Mouse (Mus musculus): ENCODE measurements at regions not wholly inside any gene's neighbourhood (a gene's known extent, or its start where the extent isn't known, plus 50 kb on each side); places are given as distances from the start of the nearest gene placed in this dataset.

- intact Hi-C loops (cut with DNase I), result no loop called here
- no peak for DNase-seq
- TF ChIP-seq CTCF (IDR thresholded peaks at IDR 0.05), result no peak
- no peak overlapping the region for H3K4me3 ChIP-seq
- H3K27ac ChIP-seq, result no peak overlapping the region
Measured at GRCm38 (mm10) chr4:97344335-97344734, 161.4 kb upstream of the Gm10192 start.

DNA sequence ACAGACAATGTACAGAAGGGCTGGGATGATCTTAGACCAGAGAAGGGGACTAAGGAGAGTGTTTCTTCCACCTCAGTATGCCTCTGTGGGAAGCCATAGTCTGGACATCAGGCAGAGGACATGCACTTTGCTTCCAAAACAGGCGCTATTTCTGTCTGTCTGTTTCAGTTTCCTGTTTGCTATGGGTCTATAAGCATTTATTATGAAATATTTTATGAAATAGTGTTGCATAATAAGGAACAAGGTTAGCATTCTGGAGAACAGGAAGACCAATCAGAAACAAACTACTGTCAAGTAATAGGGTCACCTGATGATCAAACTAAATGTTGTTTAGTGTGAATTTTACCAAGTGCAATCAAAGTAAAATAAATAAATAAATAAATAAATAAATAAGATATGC lies 160.4 kb upstream of the Gm10192 start:
- intact Hi-C loops (cut with DNase I), result no loop called here
- no peak for TF ChIP-seq CTCF (IDR thresholded peaks at IDR 0.05)
- no peak overlapping the region for H3K27ac ChIP-seq

More for the DNA sequence above, 160.4 kb upstream of the Gm10192 start:
- DNase-seq, result no peak
- no peak overlapping the region for H3K4me3 ChIP-seq
